Mouse (Mus musculus): ENCODE data around the gene Olfr1321. TPM values are rescaled to one million over a fixed set of nuclear protein-coding genes. Genes with fewer than 3 reads are reported as not detected.

Gene Olfr1321
- not detected in 2 replicates for polyA plus RNA-seq (2015; fragmentation: Nextera tagmentation; extraction: Ambion mirVana)

GRCm38 (mm10) chrX:49734959-49735358 lies at the start of gene Olfr1321:
TSS of gene Olfr1321 (minus strand) at chrX:49735059.
- Histone ChIP-seq H3K27me3 (ENCODE audit: control insufficient read depth, insufficient read depth, low read depth, low read length) (no peaks in the 10 kb centered on the region), H3K36me3 (ENCODE audit: control insufficient read depth, insufficient read depth, low read length) (no peaks in the 10 kb centered on the region), H3K4me1 (replicated peaks; ENCODE audit: control insufficient read depth, insufficient read depth, low read length) (no peaks in the 10 kb centered on the region), H3K27ac (ENCODE audit: low read length) (no peak within 1 kb of the TSS), H3K9ac (ENCODE audit: low read length) (no peak within 1 kb of the TSS), H3K4me2 (ENCODE audit: low read depth, low read length) (no peak within 1 kb of the TSS), H3K9me3 (ENCODE audit: control insufficient read depth, low read length) (no peaks in the 10 kb centered on the region), H3K4me3 (ENCODE audit: low read length) (no peak within 1 kb of the TSS)
- no peak for ATAC-seq (ENCODE audit: low read depth)
- 78% methylated on average over 2 of the region's 2 CpGs for WGBS

GRCm38 (mm10) chrX:49770828-49771227 lies 36.0 kb upstream of the Olfr1321 start:
- no peak overlapping the region for H3K9ac ChIP-seq (ENCODE audit: low read length)
- H3K27ac ChIP-seq (ENCODE audit: low read length): no peak overlapping the region
- H3K4me1 ChIP-seq (replicated peaks; ENCODE audit: control insufficient read depth, insufficient read depth, low read length): no peaks in the 10 kb centered on the region
- no peak overlapping the region for H3K4me2 ChIP-seq (ENCODE audit: low read depth, low read length)
- no peak overlapping the region for H3K4me3 ChIP-seq (ENCODE audit: low read length)
- no peaks in the 10 kb centered on the region for H3K9me3 ChIP-seq (ENCODE audit: control insufficient read depth, low read length)
- H3K27me3 ChIP-seq (ENCODE audit: control insufficient read depth, insufficient read depth, low read depth, low read length): no peaks in the 10 kb centered on the region
- no peaks in the 10 kb centered on the region for H3K36me3 ChIP-seq (ENCODE audit: control insufficient read depth, insufficient read depth, low read length)
- WGBS: 7% methylated on average over 2 of the region's 2 CpGs
- ATAC-seq (ENCODE audit: low read depth): no peak

GRCm38 (mm10) chrX:49745192-49745591 lies 10.3 kb upstream of the Olfr1321 start:
- Histone ChIP-seq H3K27ac (ENCODE audit: low read length) (no peak overlapping the region), H3K9me3 (ENCODE audit: control insufficient read depth, low read length) (no peaks in the 10 kb centered on the region), H3K9ac (ENCODE audit: low read length) (no peak overlapping the region), H3K4me1 (replicated peaks; ENCODE audit: control insufficient read depth, insufficient read depth, low read length) (no peaks in the 10 kb centered on the region), H3K4me2 (ENCODE audit: low read depth, low read length) (no peak overlapping the region), H3K4me3 (ENCODE audit: low read length) (no peak overlapping the region), H3K27me3 (ENCODE audit: control insufficient read depth, insufficient read depth, low read depth, low read length) (no peaks in the 10 kb centered on the region), H3K36me3 (ENCODE audit: control insufficient read depth, insufficient read depth, low read length) (no peaks in the 10 kb centered on the region)
- no peak for ATAC-seq (ENCODE audit: low read depth)
- WGBS: 47% methylated on average over 5 of the region's 5 CpGs

Other genes with a start within 250 kb of the Olfr1321 start
- gene Olfr1320, start 62.7 kb downstream of the Olfr1321 start, polyA plus RNA-seq (2015; fragmentation: Nextera tagmentation; extraction: Ambion mirVana): not detected in 2 replicates
- gene Igsf1, start 62.7 kb upstream of the Olfr1321 start, polyA plus RNA-seq (2015; fragmentation: Nextera tagmentation; extraction: Ambion mirVana): 3.0 and 3.7 TPM in 2 replicates
- gene Olfr1322, start 156.4 kb upstream of the Olfr1321 start, polyA plus RNA-seq (2015; fragmentation: Nextera tagmentation; extraction: Ambion mirVana): not detected in 2 replicates

All from lung, embryonic 16.5 days (tissue).